Mouse (Mus musculus): ENCODE results near the gene Prdx3.

GRCm38 (mm10) chr19:60818677-60819076, 55.7 kb downstream of the Prdx3 start:
- TF ChIP-seq USF1 (IDR thresholded peaks at IDR 0.05; ENCODE audit: low read depth) (no peak), TCF12 (IDR thresholded peaks at IDR 0.05; ENCODE audit: insufficient read depth, poor library complexity, severe bottlenecking) (no peak), POLR2A (IDR thresholded peaks at IDR 0.05; ENCODE audit: insufficient read length, low read depth) (no peak), MYOD1 (IDR thresholded peaks at IDR 0.05; ENCODE audit: control insufficient read depth in 1 of 3, insufficient read length in 2 of 3, low read depth in 2 of 3) (no peak), CEBPB (IDR thresholded peaks at IDR 0.05; ENCODE audit: insufficient read depth, poor library complexity, severe bottlenecking) (no peak), TCF3 (IDR thresholded peaks at IDR 0.05; ENCODE audit: insufficient read length, low read depth) (no peak), MAX (IDR thresholded peaks at IDR 0.05; ENCODE audit: low read depth) (no peak), POLR2AphosphoS2 (IDR thresholded peaks at IDR 0.05; ENCODE audit: insufficient read length, low read depth) (no peak), E2F4 (IDR thresholded peaks at IDR 0.05; ENCODE audit: insufficient read depth) (no peak), MYOG (IDR thresholded peaks at IDR 0.05; ENCODE audit: control insufficient read depth in 1 of 3, insufficient read depth in 1 of 3, insufficient read length in 2 of 3, low read depth in 2 of 3) (no peak), REST (IDR thresholded peaks at IDR 0.05; ENCODE audit: insufficient read depth, insufficient read length) (no peak), SRF (IDR thresholded peaks at IDR 0.05; ENCODE audit: control insufficient read depth, insufficient read length, low read depth) (no peak)

All from myocyte (in vitro differentiated cells).